Mouse (Mus musculus): ENCODE results near the gene Abca8b.
"Not testable (repeated sequence)": the region's sequence is repeated elsewhere in the genome, so short reads cannot be mapped to it uniquely, and the experiment has no call there.

Abca8b gene

DNA sequence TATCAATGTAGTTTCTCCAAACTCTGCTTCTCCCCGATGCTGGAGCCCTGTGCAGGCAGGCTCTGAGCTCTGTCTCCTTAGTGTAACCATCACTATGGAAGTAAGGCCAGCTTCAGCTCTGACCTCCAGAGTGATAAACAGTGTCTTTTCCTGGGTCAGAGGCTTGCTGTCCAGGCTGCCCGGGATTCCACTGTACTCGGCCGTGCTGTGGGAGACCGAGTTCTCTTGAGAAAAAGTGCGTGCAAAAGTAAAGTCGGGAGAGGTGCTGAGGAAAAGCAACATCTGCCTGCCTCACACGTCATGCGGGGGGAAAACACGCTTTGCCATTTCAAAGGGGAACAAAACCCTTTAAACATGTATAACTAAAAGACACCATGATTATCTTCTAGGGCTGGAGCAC, 79.0 kb downstream of the Abca8b start:
- DNase-seq (ENCODE audit: low spot score): no peak

GRCm38 (mm10) chr11:109913156-109913555, 82.5 kb downstream of the Abca8b start:
- not testable (repeated sequence) for DNase-seq (ENCODE audit: low spot score)

- not testable (repeated sequence) for DNase-seq (ENCODE audit: low spot score)
Measured at GRCm38 (mm10) chr11:109912118-109912517, 83.5 kb downstream of the Abca8b start.

DNA sequence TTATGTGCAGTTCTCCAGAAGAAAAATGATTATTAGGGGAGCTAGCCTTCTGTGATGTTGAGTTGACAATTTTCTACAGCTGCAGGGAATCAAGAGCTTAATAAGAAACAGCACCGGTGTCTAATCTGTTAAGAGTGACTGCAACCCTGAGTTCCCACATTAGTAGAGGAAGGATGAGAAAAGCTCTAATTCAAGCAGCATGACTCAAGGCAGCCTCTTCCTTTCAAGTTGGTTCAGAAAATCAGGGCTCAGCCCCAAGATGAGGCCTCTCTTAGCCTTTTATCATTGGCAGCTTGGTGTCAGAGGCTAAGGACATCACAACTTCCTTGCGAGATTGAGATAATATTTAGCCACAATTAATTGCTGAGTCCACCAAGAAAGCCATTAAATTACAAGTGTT, 85.8 kb downstream of the Abca8b start:
- DNase-seq (ENCODE audit: low spot score): no peak

DNA sequence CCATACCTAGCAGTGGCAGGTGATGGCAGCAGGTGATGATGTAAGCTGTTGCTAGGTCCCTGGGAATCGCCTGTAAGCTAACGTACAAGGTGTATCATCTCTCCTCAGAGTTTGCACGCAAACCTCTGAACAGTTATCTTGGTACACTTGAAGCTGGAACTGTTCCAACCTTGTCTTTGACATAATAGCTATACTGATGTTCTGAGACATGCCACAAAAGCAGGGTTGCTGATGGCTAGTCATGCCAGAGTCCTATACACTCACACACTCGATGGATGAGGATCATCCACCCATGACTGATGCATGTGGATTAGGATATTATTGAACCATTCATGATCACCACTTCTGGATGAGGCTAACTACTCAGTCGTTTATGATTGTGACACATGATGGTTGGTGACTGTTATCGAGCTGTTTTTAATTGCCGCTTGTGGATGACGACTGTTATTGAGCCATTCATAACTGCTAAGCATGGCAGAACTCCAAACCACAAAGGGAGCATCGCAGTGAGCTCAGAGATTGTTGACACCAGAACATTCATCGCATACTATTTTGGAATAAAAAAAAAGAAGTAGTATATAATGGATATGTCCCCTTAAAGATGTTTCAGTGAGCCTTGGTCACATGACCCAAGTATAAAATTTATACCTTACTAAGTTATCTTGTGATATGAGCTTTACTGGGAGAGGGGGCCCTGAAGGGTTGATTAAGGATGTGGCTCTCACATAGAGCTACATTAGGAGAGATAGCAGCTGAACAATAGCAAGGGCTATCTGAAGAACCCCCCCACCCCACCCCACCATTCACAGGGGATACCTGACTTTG, 87.2 kb downstream of the Abca8b start:
- no peak for DNase-seq (ENCODE audit: low spot score)

DNA sequence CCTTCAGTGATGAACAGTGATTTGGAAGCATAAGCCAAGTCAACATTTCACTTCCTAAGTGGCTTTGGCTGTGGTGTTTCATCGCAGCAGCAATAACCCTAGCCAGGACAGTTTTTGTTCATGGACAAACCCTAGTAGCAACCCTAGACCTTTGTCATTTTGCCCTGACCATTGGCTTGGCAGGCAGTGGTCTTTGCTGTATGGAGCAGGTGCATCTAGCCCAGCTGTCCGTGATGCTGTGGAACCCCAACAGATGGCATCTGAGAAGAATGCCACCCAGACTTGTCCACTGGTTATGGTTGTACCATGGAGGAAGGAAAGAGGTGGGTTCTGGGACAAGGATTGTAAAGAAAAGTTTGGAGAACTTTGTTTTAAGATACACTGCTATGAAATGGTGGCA, 88.1 kb downstream of the Abca8b start:
- DNase-seq (ENCODE audit: low spot score): no peak

GRCm38 (mm10) chr11:109902616-109903598, 92.7 kb downstream of the Abca8b start:
- no peak for DNase-seq (ENCODE audit: low spot score)

DNA sequence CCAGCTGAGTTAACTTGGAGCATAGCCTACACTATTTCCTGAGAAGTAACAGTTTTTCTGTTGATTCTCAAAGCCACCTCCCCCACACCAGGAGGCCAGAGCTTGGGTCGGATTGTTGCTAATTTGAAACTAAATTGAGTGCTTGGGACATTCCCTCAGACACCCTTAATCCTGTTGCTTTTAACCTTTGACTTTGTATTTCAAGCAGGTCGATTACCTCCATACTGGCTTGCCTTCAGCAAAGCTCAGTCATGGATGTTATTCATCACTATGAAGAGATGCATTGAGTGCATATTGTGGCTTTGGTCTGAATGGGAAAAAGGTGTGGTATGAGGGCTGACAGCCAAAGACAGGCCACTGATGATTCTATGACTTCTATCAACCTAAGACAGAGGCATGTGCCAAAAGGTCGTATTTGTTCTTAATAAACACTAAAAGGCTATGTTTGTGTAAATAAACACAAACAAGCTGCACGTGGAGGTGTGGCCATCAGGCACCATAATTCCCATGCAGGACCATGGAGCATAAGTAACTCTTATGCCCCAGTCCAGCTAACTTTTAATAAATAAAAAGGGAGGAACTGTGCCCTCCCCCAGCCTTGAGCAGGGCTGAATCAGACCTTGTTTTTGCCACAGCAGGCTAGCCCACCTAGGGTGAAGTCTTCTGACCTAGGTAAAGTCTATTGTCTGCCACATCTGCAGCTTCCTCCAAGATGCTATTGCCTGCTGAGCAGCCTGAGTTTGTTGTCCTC, 95.0 kb downstream of the Abca8b start:
- DNase-seq (ENCODE audit: low spot score): no peak

DNA sequence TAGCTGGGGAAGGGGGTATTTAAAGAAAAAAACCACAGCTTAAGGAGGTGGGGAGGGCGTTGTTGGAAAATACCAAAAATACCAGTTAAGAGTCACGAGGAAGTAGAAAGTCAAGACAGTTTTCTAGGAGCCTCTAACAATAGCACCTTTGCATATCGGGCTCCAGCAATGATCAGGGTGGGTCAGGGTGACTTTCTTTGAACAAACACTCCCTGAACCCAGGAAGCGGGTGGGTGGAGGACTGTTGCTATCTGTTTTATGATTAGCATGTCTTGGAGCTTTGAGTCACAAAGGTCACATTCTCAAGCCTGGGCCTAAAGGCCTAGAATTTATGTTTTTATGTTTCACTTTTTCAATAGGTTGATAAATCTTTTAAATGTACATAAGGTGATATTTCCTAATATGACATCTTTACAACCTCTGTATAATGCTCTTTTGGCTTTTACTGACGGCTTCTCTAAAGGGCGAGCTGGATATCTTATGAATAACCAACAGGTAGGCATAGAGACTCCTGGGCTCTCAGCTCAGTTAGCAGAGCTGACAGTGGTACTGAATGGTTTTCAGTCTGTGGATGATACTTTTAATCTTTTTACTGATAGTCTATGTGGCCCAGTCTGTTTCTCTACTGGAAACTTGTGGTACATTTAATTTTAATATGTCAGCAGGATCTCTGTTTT, 96.7 kb downstream of the Abca8b start:
- DNase-seq (ENCODE audit: low spot score): no peak

GRCm38 (mm10) chr11:109895952-109896530, 99.6 kb downstream of the Abca8b start:
- DNase-seq (ENCODE audit: low spot score): no peak

DNA sequence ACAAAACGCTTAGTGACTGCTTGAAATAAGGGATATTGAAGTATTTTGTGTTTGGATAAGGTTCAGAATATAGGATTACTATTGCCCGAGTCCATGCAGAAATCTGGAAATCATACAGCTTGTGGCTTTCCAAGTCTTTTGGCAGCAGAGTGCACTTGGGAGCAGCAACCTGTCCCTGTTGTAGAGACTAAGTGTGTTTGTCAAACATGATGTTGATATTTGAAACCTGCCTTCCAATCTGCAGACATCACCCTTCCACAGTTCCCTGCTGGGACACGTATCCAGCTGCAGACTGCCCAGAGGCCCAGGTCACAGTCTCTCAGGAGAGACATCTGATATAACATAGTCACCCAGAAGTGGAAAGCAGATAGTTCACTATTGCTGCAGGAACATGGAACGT, 100.1 kb downstream of the Abca8b start:
- no peak for DNase-seq (ENCODE audit: low spot score)

- no peak for DNase-seq (ENCODE audit: low spot score)
Measured at GRCm38 (mm10) chr11:109893894-109894804, 101.5 kb downstream of the Abca8b start.

DNA sequence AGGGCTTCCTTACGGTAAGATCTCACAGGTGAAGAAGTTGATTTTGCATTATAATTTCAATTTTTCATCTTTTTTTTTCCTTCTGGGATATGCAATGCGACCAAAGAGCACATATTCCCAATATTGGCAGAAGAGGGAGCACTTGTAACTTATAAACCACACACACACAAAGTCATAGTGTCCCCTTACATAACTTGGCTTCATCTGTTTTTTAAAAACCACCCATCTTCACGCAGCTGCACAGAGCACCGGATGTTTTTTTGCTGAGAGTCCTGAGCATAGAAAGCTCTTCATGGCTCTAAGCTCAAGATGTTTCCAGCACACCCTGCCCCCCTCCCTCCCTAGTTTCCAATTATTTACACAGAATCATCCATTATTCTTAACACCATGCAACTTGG, 103.7 kb downstream of the Abca8b start:
- no peak for DNase-seq (ENCODE audit: low spot score)

DNA sequence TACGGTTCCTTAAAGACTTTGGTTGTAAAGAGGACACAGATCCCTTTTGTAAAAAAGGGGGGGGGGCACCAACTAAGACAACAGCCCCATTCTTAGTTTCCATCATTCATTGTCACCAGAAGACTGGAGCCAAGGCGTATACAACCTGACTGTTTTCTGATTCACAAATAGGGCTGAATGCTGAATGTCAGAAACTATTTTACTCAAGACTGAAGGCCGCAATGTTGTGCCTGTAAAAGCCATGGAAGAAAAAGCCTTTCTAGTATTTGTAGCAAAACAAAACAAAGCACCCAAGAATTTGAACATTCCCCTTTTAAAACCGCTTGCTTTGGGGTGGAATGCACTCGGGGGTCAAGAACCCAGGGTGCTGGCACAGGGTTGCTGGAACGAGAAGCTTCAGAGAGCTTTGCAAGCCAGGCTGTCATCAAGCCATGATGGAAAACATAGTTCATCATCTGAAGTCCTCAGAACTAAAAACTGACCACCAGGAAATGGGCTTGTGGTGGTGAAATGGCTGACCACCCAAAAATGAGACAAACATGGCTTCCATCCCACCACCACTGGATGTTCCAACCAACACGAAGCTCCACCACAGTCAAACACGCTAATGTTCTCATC, 104.2 kb downstream of the Abca8b start:
- DNase-seq (ENCODE audit: low spot score): no peak

- DNase-seq (ENCODE audit: low spot score): no peak
Measured at GRCm38 (mm10) chr11:109889595-109889994, 106.0 kb downstream of the Abca8b start.

DNA sequence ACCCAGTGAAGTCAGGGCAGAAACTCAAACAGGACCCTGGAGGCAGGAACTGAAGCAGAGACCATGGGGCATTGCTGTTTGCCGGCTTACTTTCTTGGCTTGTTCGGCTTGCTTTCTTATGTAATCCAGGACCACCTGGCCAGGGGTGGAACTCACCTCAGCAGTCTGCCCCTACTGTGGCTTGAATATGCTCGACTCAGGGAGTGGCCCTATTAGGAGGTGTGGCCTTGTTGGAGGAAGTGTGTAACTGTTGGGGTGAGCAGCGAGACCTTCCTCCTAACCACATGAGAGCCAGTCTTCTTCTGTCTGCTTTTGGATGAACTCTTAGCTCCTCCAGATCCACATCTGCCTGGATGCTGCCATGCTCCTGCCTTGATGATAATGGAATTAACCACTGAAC, 108.9 kb downstream of the Abca8b start:
- DNase-seq (ENCODE audit: low spot score): no peak

DNA sequence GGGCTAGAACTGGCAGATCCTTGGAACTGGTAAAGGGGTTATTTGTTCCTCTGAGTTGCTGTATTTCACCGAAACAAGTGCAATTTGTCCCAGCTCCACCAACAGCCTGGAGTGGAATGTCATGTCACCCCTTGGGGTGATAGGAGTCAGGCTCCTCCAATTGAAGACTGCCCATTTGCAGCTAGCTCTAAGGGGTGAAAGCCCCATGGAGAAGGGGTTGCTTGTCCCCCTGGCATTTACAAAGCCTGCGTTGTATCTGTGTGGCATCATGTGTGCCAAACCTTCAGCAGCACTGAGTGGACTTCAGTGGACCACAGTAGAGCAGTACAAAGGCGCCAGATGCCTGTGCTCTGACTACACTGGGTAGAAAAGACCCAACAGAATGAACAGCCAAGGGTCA, 110.1 kb downstream of the Abca8b start:
- DNase-seq (ENCODE audit: low spot score): no peak

GRCm38 (mm10) chr11:109884801-109885200, 110.8 kb downstream of the Abca8b start:
- no peak for DNase-seq (ENCODE audit: low spot score)

- DNase-seq (ENCODE audit: low spot score): no peak
Measured at GRCm38 (mm10) chr11:109884126-109884525, 111.5 kb downstream of the Abca8b start.

Measured in c-Kit-positive CD71-positive TER-119-positive erythroid progenitor cells, embryonic 14.5 days (primary cell).